In the genomic region with DNA sequence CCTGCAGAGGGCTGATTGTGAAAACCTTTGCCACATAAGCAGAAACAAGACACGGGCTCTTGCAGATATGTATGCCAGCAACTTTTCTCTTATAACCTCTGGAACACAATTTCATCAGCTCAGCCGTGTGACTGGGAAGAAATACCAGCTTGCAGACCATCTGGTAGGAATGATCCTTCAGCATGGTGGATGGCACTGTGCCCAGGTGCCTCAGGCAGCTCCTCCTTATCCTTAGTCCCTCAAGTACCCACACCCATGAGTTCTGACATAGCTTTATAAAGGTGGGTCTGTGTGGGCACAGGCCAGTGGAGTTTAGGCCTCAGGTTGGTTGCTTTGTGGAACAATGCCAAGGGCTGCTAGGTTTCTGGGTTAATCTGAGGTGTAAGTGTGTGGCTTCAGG, we compare ENCODE assay signal across 8 mouse cellular contexts. TPM values are rescaled to one million over a fixed set of nuclear protein-coding genes. Genes with fewer than 3 reads are reported as not detected.
A peak's percentile ranks its signal among the peaks of the same experiment; 100 is the strongest.
DNase-seq lines count a peak whose midpoint lies in the region; ATAC-seq lines count a peak whose summit lies in the region.

No protein-coding gene starts in this region.

- H3K9ac ChIP-seq in forebrain, embryonic 13.5 days: no peak overlapping the region
- H3K9ac ChIP-seq in neural tube, embryonic 14.5 days (replicated peaks; ENCODE audit: low read depth, low read length): no peak overlapping the region

- H3K9me3 ChIP-seq in forebrain, embryonic 13.5 days (replicated peaks): no peaks in the 10 kb centered on the region
- H3K9me3 ChIP-seq in forebrain, embryonic 10.5 days: no peaks in the 10 kb centered on the region
- H3K9me3 ChIP-seq in neural tube, embryonic 14.5 days (ENCODE audit: control insufficient read depth, low read length): no peaks in the 10 kb centered on the region

- H3K4me3 ChIP-seq in forebrain, embryonic 13.5 days: no peak overlapping the region
- no peak overlapping the region for H3K4me3 ChIP-seq in forebrain, embryonic 10.5 days
- no peak overlapping the region for H3K4me3 ChIP-seq in neural tube, embryonic 14.5 days (ENCODE audit: low read depth, low read length)

- peak overlapping the region; percentile 3; the same call in 1 of the 2 replicates for H3K27ac ChIP-seq in forebrain, embryonic 13.5 days
- no peak overlapping the region for H3K27ac ChIP-seq in forebrain, embryonic 10.5 days
- no peak overlapping the region for H3K27ac ChIP-seq in neural tube, embryonic 14.5 days (ENCODE audit: low read depth, low read length)

- peaks cover 4% of the 10 kb centered on the region for H3K36me3 ChIP-seq in forebrain, embryonic 13.5 days (ENCODE audit: poor library complexity, severe bottlenecking)
- peaks cover 8% of the 10 kb centered on the region for H3K36me3 ChIP-seq in forebrain, embryonic 10.5 days (replicated peaks)
- H3K36me3 ChIP-seq in neural tube, embryonic 14.5 days (ENCODE audit: control insufficient read depth, insufficient read depth, low read length): no peaks in the 10 kb centered on the region

- H3K4me2 ChIP-seq in forebrain, embryonic 13.5 days: no peak overlapping the region
- H3K4me2 ChIP-seq in neural tube, embryonic 14.5 days (ENCODE audit: low read depth, low read length): no peak overlapping the region

- 0 out of 2 replicates have a peak, but pooled peaks cover 5% of the 10 kb centered on the region for H3K4me1 ChIP-seq in forebrain, embryonic 13.5 days
- H3K4me1 ChIP-seq in forebrain, embryonic 10.5 days: no peaks in the 10 kb centered on the region
- H3K4me1 ChIP-seq in neural tube, embryonic 14.5 days (ENCODE audit: control insufficient read depth, insufficient read depth, low read length): no peaks in the 10 kb centered on the region

- peak; percentile 79 for ATAC-seq in forebrain, embryonic 13.5 days
- 0 out of 2 replicates have a peak, but pooled peaks have one; percentile 19 for ATAC-seq in neural tube, embryonic 14.5 days (ENCODE audit: low read depth)
- no peak for ATAC-seq in megakaryocyte, adult 5-6 weeks (ENCODE audit: poor library complexity, severe bottlenecking)
- no peak for ATAC-seq in granulocyte monocyte progenitor cell, adult 5-6 weeks (replicated peaks; ENCODE audit: poor library complexity, severe bottlenecking)

- DNase-seq in forebrain, embryonic 10.5 days (ENCODE audit: extremely low spot score, low spot score): no peak
- no peak for DNase-seq in neural tube, embryonic 10.5 days (ENCODE audit: extremely low spot score, low spot score)
- peak; percentile 64 for DNase-seq in layer of hippocampus, adult 9-11 months
- peak; percentile 74 to 84 for DNase-seq in right cerebral cortex, postnatal 10 days (ENCODE audit: low spot score in 2 of 2)

- no peaks in the 10 kb centered on the region for H3K27me3 ChIP-seq in forebrain, embryonic 13.5 days
- no peaks in the 10 kb centered on the region for H3K27me3 ChIP-seq in forebrain, embryonic 10.5 days (ENCODE audit: poor library complexity, severe bottlenecking)
- no peaks in the 10 kb centered on the region for H3K27me3 ChIP-seq in neural tube, embryonic 14.5 days (ENCODE audit: control insufficient read depth, insufficient read depth, low read length)

- WGBS in forebrain, embryonic 13.5 days: 72% methylated on average over 2 of the region's 2 CpGs
- 89% methylated on average over 2 of the region's 2 CpGs for WGBS in forebrain, embryonic 10.5 days
- WGBS in neural tube, embryonic 14.5 days: 74% methylated on average over 2 of the region's 2 CpGs

RNA-seq across cellular contexts. Expression of a gene that starts 24.5 kb away (rescaled TPM):
- polyA plus RNA-seq in forebrain, embryonic 13.5 days (2015; fragmentation: Nextera tagmentation; extraction: Ambion mirVana): 26.0 and 27.0 TPM in 2 replicates
- polyA plus RNA-seq in forebrain, embryonic 10.5 days (2016; fragmentation: Nextera tagmentation; extraction: Ambion mirVana): 30.2 and 30.5 TPM in 2 replicates
- polyA plus RNA-seq in neural tube, embryonic 14.5 days (2014; fragmentation: Nextera tagmentation; extraction: Ambion mirVana): 21.1 and 24.0 TPM in 2 replicates
- 14.8 and 19.6 TPM in 2 replicates for total RNA-seq in megakaryocyte, adult 5-6 weeks (2015)
- total RNA-seq in megakaryocyte, adult 5-6 weeks (2017): 9.1 and 11.7 TPM in 2 replicates
- 31.5 and 31.6 TPM in 2 replicates for total RNA-seq in granulocyte monocyte progenitor cell, adult 5-6 weeks (2014; fragmentation: Nextera tagmentation)
- total RNA-seq in granulocyte monocyte progenitor cell, adult 5-6 weeks (2017): 18.0 and 21.3 TPM in 2 replicates

Comparison
In these comparisons a context has a peak if more than half of its experiments do, and no peak if none do; other contexts are left out.
1. ATAC-seq: peak in forebrain, embryonic 13.5 days (single experiment) and neural tube, embryonic 14.5 days (single experiment); none in megakaryocyte, adult 5-6 weeks (single experiment) and granulocyte monocyte progenitor cell, adult 5-6 weeks (single experiment).
2. DNase-seq: peak in layer of hippocampus, adult 9-11 months (single experiment) and right cerebral cortex, postnatal 10 days (2 of 2); none in forebrain, embryonic 10.5 days (single experiment) and neural tube, embryonic 10.5 days (single experiment).